Mouse (Mus musculus) layer of hippocampus, adult 18-20 months (tissue): ENCODE results near the gene Kif1b. TPM values are rescaled to one million over a fixed set of nuclear protein-coding genes. Genes with fewer than 3 reads are reported as not detected.
"Not testable (repeated sequence)": the region's sequence is repeated elsewhere in the genome, so short reads cannot be mapped to it uniquely, and the experiment has no call there.

Experiments used
- DNase-seq, 2 experiments: peaks; one replicate each; pipeline ENCODE4 v3.0.0; 2022; ENCODE audit warnings: low spot score in 2 of 2
- total RNA-seq, 2 experiments: library from RNA; stranded (reverse); gene quantifications; 2 replicates each; pipeline ENCODE4 v1.2.3; 2021

The Kif1b gene
- total RNA-seq, 2 experiments from 2014 or later: 383 to 410 TPM

GRCm38 (mm10) chr4:149226311-149226710, 81.2 kb downstream of the Kif1b start:
- DNase-seq: no peak

GRCm38 (mm10) chr4:149223453-149223852, 84.0 kb downstream of the Kif1b start:
- DNase-seq: no peak

- DNase-seq: peak in 1 of 2 experiments; percentile 22
Observed at GRCm38 (mm10) chr4:149220481-149220880, 87.0 kb downstream of the Kif1b start.

GRCm38 (mm10) chr4:149220042-149220473, 87.4 kb downstream of the Kif1b start:
- peak; percentile 59 to 82 for DNase-seq

- peak in 1 of 2 experiments; percentile 17 for DNase-seq
Observed at GRCm38 (mm10) chr4:149219401-149220041, 88.0 kb downstream of the Kif1b start.

- no peak for DNase-seq
Observed at GRCm38 (mm10) chr4:149218476-149218875, 89.0 kb downstream of the Kif1b start.

- DNase-seq: no peak
Observed at GRCm38 (mm10) chr4:149215982-149216381, 91.5 kb downstream of the Kif1b start.

- DNase-seq: no peak
Observed at GRCm38 (mm10) chr4:149215397-149215796, 92.1 kb downstream of the Kif1b start.

- DNase-seq: not testable (repeated sequence)
Observed at GRCm38 (mm10) chr4:149214468-149214867, 93.0 kb downstream of the Kif1b start.

- no peak for DNase-seq
Observed at GRCm38 (mm10) chr4:149213466-149213865, 94.0 kb downstream of the Kif1b start.

GRCm38 (mm10) chr4:149211441-149211840, 96.1 kb downstream of the Kif1b start:
- DNase-seq: peak in 1 of 2 experiments; percentile 35

GRCm38 (mm10) chr4:149202467-149202866, 105.0 kb downstream of the Kif1b start:
- no peak for DNase-seq

- DNase-seq: no peak
Observed at GRCm38 (mm10) chr4:149201110-149201509, 106.4 kb downstream of the Kif1b start.

- DNase-seq: no peak
Observed at GRCm38 (mm10) chr4:149197180-149197579, 110.3 kb downstream of the Kif1b start.

GRCm38 (mm10) chr4:149191103-149191502, 116.4 kb downstream of the Kif1b start:
- no peak for DNase-seq

- DNase-seq: no peak
Observed at GRCm38 (mm10) chr4:149188563-149188962, 118.9 kb downstream of the Kif1b start.

GRCm38 (mm10) chr4:149182755-149183154, 124.7 kb downstream of the Kif1b start:
- no peak for DNase-seq

GRCm38 (mm10) chr4:149182192-149182591, 125.3 kb downstream of the Kif1b start:
- no peak for DNase-seq

GRCm38 (mm10) chr4:149179573-149179972, 127.9 kb downstream of the Kif1b start:
- DNase-seq: no peak

GRCm38 (mm10) chr4:149179160-149179559, 128.3 kb downstream of the Kif1b start:
- no peak for DNase-seq

GRCm38 (mm10) chr4:149178328-149178727, 129.2 kb downstream of the Kif1b start:
- DNase-seq: no peak

- no peak for DNase-seq
Observed at GRCm38 (mm10) chr4:149177046-149177445, 130.4 kb downstream of the Kif1b start.

- no peak for DNase-seq
Observed at GRCm38 (mm10) chr4:149176645-149177044, 130.8 kb downstream of the Kif1b start.
